Mouse (Mus musculus) spleen, adult 2 months (tissue): Measurements from ENCODE around the gene Mtln.

Experiments used
- CTCF ChIP-seq: fragments of 200-500 bp; IDR thresholded peaks from 2 replicates; pipeline ENCODE4 v1.5.1; 2011; ENCODE audit warnings: mild to moderate bottlenecking, inconsistent platforms; ENCODE audit not compliant: insufficient read depth, insufficient read length, insufficient replicate concordance; ENCODE audit errors: extremely low read depth
- POLR2A ChIP-seq: fragments of 200-500 bp; IDR thresholded peaks from 2 replicates; pipeline ENCODE4 v1.6.1; 2011; ENCODE audit warnings: low read depth, low read length, inconsistent platforms

GRCm38 (mm10) chr2:127760014-127760413 is 32.3 kb downstream of the Mtln start:
- TF ChIP-seq CTCF (no peak), POLR2A (no peak)
